Mouse (Mus musculus) forebrain, embryonic 10.5 days (tissue): ENCODE results near the gene Gm10283. TPM values are rescaled to one million over a fixed set of nuclear protein-coding genes. Genes with fewer than 3 reads are reported as not detected.
"Not testable (repeated sequence)": the region's sequence is repeated elsewhere in the genome, so short reads cannot be mapped to it uniquely, and the experiment has no call there.

Source experiments
- DNase-seq: peaks from one replicate; pipeline ENCODE4 v3.0.0-alpha.2; 2017; ENCODE audit warnings: low spot score; ENCODE audit errors: extremely low spot score
- H3K27ac ChIP-seq: fragments of 300-500 bp; sonication (generic); 2 replicates; pipeline ENCODE4 v1.5.1; 2016; ENCODE audit warnings: mild to moderate bottlenecking
- H3K27me3 ChIP-seq: fragments of 300-500 bp; sonication (generic); 2 replicates; pipeline ENCODE4 v1.6.1; 2016; ENCODE audit warnings: mild to moderate bottlenecking; ENCODE audit not compliant: poor library complexity, severe bottlenecking
- H3K36me3 ChIP-seq: fragments of 300-500 bp; sonication (generic); replicated peaks from 2 replicates; pipeline ENCODE4 v1.6.1; 2016; ENCODE audit warnings: mild to moderate bottlenecking, moderate library complexity
- H3K4me1 ChIP-seq: fragments of 300-500 bp; sonication (generic); 2 replicates; pipeline ENCODE4 v1.6.1; 2016
- H3K4me3 ChIP-seq: fragments of 300-500 bp; sonication (generic); 2 replicates; pipeline ENCODE4 v1.5.1; 2016; ENCODE audit warnings: mild to moderate bottlenecking, moderate library complexity
- H3K9me3 ChIP-seq: fragments of 300-500 bp; sonication (generic); 2 replicates; pipeline ENCODE4 v1.6.1; 2016; ENCODE audit warnings: mild to moderate bottlenecking, moderate library complexity
- WGBS: fragments of 180-500 bp; shearing (Covaris S2); methylation state at CpG from one replicate; pipeline ENCODE4 v1.1.7; 2016; 5-methylcytosine and 5-hydroxymethylcytosine counted together
- polyA plus RNA-seq: library from polyadenylated mRNA; unstranded; fragments of >200 nt; fragmentation: Nextera tagmentation; extraction: Ambion mirVana; gene quantifications from 2 replicates; pipeline ENCODE4 v1.2.1, GENCODE M21; 2016

Gm10283 gene
- polyA plus RNA-seq, result not detected in 2 replicates

GRCm38 (mm10) chr8:60503098-60503497 is at the start of gene Gm10283:
Gm10283 (minus strand) TSS chr8:60503198.
- peaks cover 9% of the 10 kb centered on the region for H3K4me1 ChIP-seq
- no peaks in the 10 kb centered on the region for H3K27me3 ChIP-seq
- WGBS, result 76% methylated on average over 2 of the region's 2 CpGs
- H3K4me3 ChIP-seq, result no peak within 1 kb of the TSS
- DNase-seq, result no peak
- no peak within 1 kb of the TSS for H3K27ac ChIP-seq
- H3K9me3 ChIP-seq, result no peaks in the 10 kb centered on the region
- no peaks in the 10 kb centered on the region for H3K36me3 ChIP-seq

- DNase-seq, result no peak
- WGBS, result 54% methylated on average over 2 of the region's 2 CpGs
- H3K4me3 ChIP-seq, result no peak overlapping the region
These were observed 31.9 kb upstream of the Gm10283 start for GRCm38 (mm10) chr8:60534945-60535344.

GRCm38 (mm10) chr8:60518286-60518685 is 15.3 kb upstream of the Gm10283 start:
- Histone ChIP-seq H3K27ac (no peak overlapping the region), H3K36me3 (no peaks in the 10 kb centered on the region), H3K4me1 (no peaks in the 10 kb centered on the region), H3K9me3 (no peaks in the 10 kb centered on the region), H3K27me3 (no peaks in the 10 kb centered on the region), H3K4me3 (no peak overlapping the region)
- DNase-seq, result no peak

More at GRCm38 (mm10) chr8:60534945-60535344, 31.9 kb upstream of the Gm10283 start:
- peaks cover 5% of the 10 kb centered on the region; the same call in 1 of the 2 replicates for H3K9me3 ChIP-seq
- no peak overlapping the region for H3K27ac ChIP-seq
- H3K27me3 ChIP-seq, result no peaks in the 10 kb centered on the region
- H3K4me1 ChIP-seq, result peaks cover 7% of the 10 kb centered on the region; the same call in 1 of the 2 replicates
- H3K36me3 ChIP-seq, result no peaks in the 10 kb centered on the region

GRCm38 (mm10) chr8:60505653-60506521 is 2.9 kb upstream of the Gm10283 start, which contains the start of gene Aadat:
Aadat (plus strand) TSS chr8:60505932.
- peak; percentile 79 for DNase-seq
- H3K27ac ChIP-seq, result peak within 1 kb of the TSS; percentile 88

GRCm38 (mm10) chr8:60495046-60495445 is 8.0 kb downstream of the Gm10283 start:
- not testable (repeated sequence) for H3K27ac ChIP-seq, H3K4me1 ChIP-seq, H3K9me3 ChIP-seq, H3K27me3 ChIP-seq, H3K36me3 ChIP-seq, H3K4me3 ChIP-seq, DNase-seq
- WGBS, result 89% methylated on average over 2 of the region's 2 CpGs

More at GRCm38 (mm10) chr8:60505653-60506521, 2.9 kb upstream of the Gm10283 start, which contains the start of gene Aadat:
- H3K4me1 ChIP-seq, result peaks cover 9% of the 10 kb centered on the region
- H3K36me3 ChIP-seq, result no peaks in the 10 kb centered on the region
- H3K27me3 ChIP-seq, result no peaks in the 10 kb centered on the region
- H3K9me3 ChIP-seq, result no peaks in the 10 kb centered on the region
- peak within 1 kb of the TSS; percentile 69 for H3K4me3 ChIP-seq
- WGBS, result under 1% methylated on average over 25 of the region's 25 CpGs

- Histone ChIP-seq H3K4me3 (no peak overlapping the region), H3K4me1 (no peaks in the 10 kb centered on the region), H3K9me3 (no peaks in the 10 kb centered on the region), H3K36me3 (no peaks in the 10 kb centered on the region), H3K27me3 (no peaks in the 10 kb centered on the region), H3K27ac (no peak overlapping the region)
- WGBS, result 93% methylated on average over 11 of the region's 11 CpGs
- no peak for DNase-seq
These were observed 8.4 kb downstream of the Gm10283 start for GRCm38 (mm10) chr8:60494606-60495005.

GRCm38 (mm10) chr8:60492471-60492870 is 10.5 kb downstream of the Gm10283 start:
- no peaks in the 10 kb centered on the region for H3K36me3 ChIP-seq
- no peak overlapping the region for H3K4me3 ChIP-seq
- H3K9me3 ChIP-seq, result no peaks in the 10 kb centered on the region
- DNase-seq, result no peak
- H3K27me3 ChIP-seq, result no peaks in the 10 kb centered on the region
- 86% methylated on average over 3 of the region's 3 CpGs for WGBS
- no peak overlapping the region for H3K27ac ChIP-seq
- H3K4me1 ChIP-seq, result no peaks in the 10 kb centered on the region

- H3K4me1 ChIP-seq, result no peaks in the 10 kb centered on the region
- no peak overlapping the region for H3K27ac ChIP-seq
- no peak for DNase-seq
- 96% methylated on average over 2 of the region's 2 CpGs for WGBS
- H3K27me3 ChIP-seq, result no peaks in the 10 kb centered on the region
- H3K36me3 ChIP-seq, result no peaks in the 10 kb centered on the region
- no peaks in the 10 kb centered on the region for H3K9me3 ChIP-seq
- no peak overlapping the region for H3K4me3 ChIP-seq
These were observed 11.1 kb downstream of the Gm10283 start for GRCm38 (mm10) chr8:60491871-60492270.

GRCm38 (mm10) chr8:60490147-60490546 is 12.9 kb downstream of the Gm10283 start:
- H3K27me3 ChIP-seq, result no peaks in the 10 kb centered on the region
- no peaks in the 10 kb centered on the region for H3K36me3 ChIP-seq
- WGBS, result 88% methylated on average over 2 of the region's 2 CpGs
- H3K4me3 ChIP-seq, result no peak overlapping the region
- no peaks in the 10 kb centered on the region for H3K9me3 ChIP-seq
- H3K27ac ChIP-seq, result no peak overlapping the region
- DNase-seq, result no peak
- no peaks in the 10 kb centered on the region for H3K4me1 ChIP-seq

GRCm38 (mm10) chr8:60466686-60467335 is 36.2 kb downstream of the Gm10283 start:
- Histone ChIP-seq H3K4me1 (no peaks in the 10 kb centered on the region), H3K9me3 (no peaks in the 10 kb centered on the region), H3K4me3 (no peak overlapping the region), H3K27me3 (no peaks in the 10 kb centered on the region), H3K27ac (no peak overlapping the region), H3K36me3 (no peaks in the 10 kb centered on the region)
- peak; percentile 58 for DNase-seq
- WGBS, result 39% methylated on average over 15 of the region's 15 CpGs

- Histone ChIP-seq H3K36me3 (no peaks in the 10 kb centered on the region), H3K4me1 (no peaks in the 10 kb centered on the region), H3K9me3 (no peaks in the 10 kb centered on the region), H3K27ac (no peak overlapping the region), H3K4me3 (no peak overlapping the region), H3K27me3 (no peaks in the 10 kb centered on the region)
- 85% methylated on average over 2 of the region's 2 CpGs for WGBS
- no peak for DNase-seq
These were observed 53.7 kb downstream of the Gm10283 start for GRCm38 (mm10) chr8:60449296-60449695.

GRCm38 (mm10) chr8:60444989-60445388 is 58.0 kb downstream of the Gm10283 start:
- Histone ChIP-seq H3K9me3 (no peaks in the 10 kb centered on the region), H3K27me3 (no peaks in the 10 kb centered on the region), H3K36me3 (no peaks in the 10 kb centered on the region), H3K4me3 (no peak overlapping the region), H3K27ac (no peak overlapping the region), H3K4me1 (no peaks in the 10 kb centered on the region)
- DNase-seq, result no peak
- 80% methylated on average over 6 of the region's 6 CpGs for WGBS

- Histone ChIP-seq H3K9me3 (no peaks in the 10 kb centered on the region), H3K4me3 (no peak overlapping the region), H3K36me3 (no peaks in the 10 kb centered on the region), H3K27ac (no peak overlapping the region), H3K4me1 (no peaks in the 10 kb centered on the region), H3K27me3 (no peaks in the 10 kb centered on the region)
- 67% methylated on average over 3 of the region's 3 CpGs for WGBS
- no peak for DNase-seq
These were observed 64.4 kb downstream of the Gm10283 start for GRCm38 (mm10) chr8:60438557-60438956.
